Mouse (Mus musculus) ES-E14 (cell line): Measurements from ENCODE around the gene Efhc1.

Experiments used
- CHD2 ChIP-seq: IDR thresholded peaks from 2 replicates; pipeline ENCODE4 v1.6.1; 2014; ENCODE audit warnings: mild to moderate bottlenecking, low read depth, low read length, inconsistent platforms
- HCFC1 ChIP-seq: IDR thresholded peaks from 2 replicates; pipeline ENCODE4 v1.6.1; 2012; ENCODE audit warnings: low read length, inconsistent platforms, borderline replicate concordance; ENCODE audit not compliant: insufficient read depth
- MAFK ChIP-seq: IDR thresholded peaks from 2 replicates; pipeline ENCODE4 v1.6.1; 2014; ENCODE audit warnings: mild to moderate bottlenecking, low read depth, low read length, inconsistent platforms; ENCODE audit not compliant: insufficient read depth
- ZC3H11A ChIP-seq: IDR thresholded peaks from 2 replicates; pipeline ENCODE4 v1.6.1; 2012; ENCODE audit warnings: low read depth, mild to moderate bottlenecking, inconsistent platforms, low read length, borderline replicate concordance

DNA sequence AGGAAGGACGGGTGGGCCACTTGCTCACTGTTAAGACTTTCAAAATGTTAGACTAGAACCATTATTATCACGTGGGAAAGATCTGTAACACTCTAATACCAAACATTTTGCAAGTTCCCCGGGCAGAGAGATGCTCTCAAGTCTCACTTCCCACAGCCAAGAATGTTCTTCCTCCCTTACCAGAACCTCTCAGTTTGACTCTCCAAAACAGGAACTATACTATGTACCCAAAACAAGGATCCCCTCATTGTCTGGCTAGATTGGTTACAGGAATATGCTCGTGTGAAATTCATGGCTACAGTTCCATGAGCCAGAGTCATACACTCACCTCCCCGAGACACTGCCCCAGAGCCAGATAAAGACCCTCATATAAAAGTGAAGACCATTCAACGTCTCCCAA, 84.5 kb downstream of the Efhc1 start:
- TF ChIP-seq CHD2 (no peak), MAFK (no peak), ZC3H11A (no peak), HCFC1 (no peak)
